Mouse (Mus musculus): ENCODE measurements at regions not wholly inside any gene's neighbourhood (a gene's known extent, or its start where the extent isn't known, plus 50 kb on each side); places are given as distances from the start of the nearest gene placed in this dataset.

DNA sequence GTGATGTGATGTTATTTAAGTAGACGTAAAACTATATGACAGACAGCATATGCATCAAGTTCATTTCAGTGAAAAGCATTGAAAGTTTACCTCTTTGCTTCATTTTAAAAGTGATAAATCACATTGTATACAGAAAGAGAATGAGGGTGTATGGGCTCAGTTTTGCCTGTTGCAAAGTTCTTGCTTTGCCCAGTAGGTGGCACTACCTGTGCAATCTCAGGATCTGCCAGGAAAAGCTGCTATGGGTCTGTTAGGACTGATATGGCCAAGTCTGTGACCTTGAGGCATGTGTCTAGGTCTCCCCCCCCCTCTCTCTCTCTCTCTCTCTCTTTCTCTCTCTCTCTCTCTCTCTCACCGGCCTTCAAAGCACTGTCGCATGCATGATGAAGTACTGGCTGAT, 701.3 kb downstream of the Rab28 start:
- no peak overlapping the region for H3K27ac ChIP-seq (ENCODE audit: control insufficient read depth, insufficient read depth, low read depth, low read length, poor library complexity)

DNA sequence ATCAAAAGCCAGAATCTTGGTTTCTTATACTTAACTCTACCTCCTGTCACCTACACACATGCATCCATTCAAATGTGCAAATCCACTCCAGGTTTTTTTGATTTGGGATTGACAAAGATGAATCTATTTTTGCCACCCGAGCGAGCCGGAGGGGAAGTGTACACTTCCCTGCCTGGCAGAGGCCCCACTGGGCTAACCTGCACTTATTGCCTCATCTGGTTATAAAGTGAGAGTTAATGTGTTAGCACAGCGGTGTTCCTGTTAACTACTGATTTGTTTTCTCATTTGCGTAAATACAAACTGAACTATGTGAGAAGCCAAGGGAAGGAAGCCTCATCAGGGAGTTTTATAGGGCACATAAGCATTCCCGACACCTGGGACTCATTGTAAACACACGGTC, 721.4 kb downstream of the Rab28 start:
- no peak for TF ChIP-seq CTCF (IDR thresholded peaks at IDR 0.05; ENCODE audit: control insufficient read depth, insufficient read depth, low read length)
- no peak for TF ChIP-seq POLR2A (IDR thresholded peaks at IDR 0.05; ENCODE audit: borderline replicate concordance, control insufficient read depth, low read depth, low read length)
- Histone ChIP-seq H3K4me1 (ENCODE audit: control insufficient read depth, insufficient read depth, low read length) (no peaks in the 10 kb centered on the region), H3K4me3 (replicated peaks; ENCODE audit: control insufficient read depth, low read depth, low read length) (no peak overlapping the region), H3K27ac (ENCODE audit: control insufficient read depth, insufficient read depth, low read depth, low read length, poor library complexity) (no peak overlapping the region)
- 58% methylated on average over 7 of the region's 7 CpGs for WGBS

More for the DNA sequence above, 701.3 kb downstream of the Rab28 start:
- 61% methylated on average over 3 of the region's 3 CpGs for WGBS
- TF ChIP-seq CTCF (IDR thresholded peaks at IDR 0.05; ENCODE audit: control insufficient read depth, insufficient read depth, low read length) (no peak), POLR2A (IDR thresholded peaks at IDR 0.05; ENCODE audit: borderline replicate concordance, control insufficient read depth, low read depth, low read length) (no peak)
- no peaks in the 10 kb centered on the region for H3K4me1 ChIP-seq (ENCODE audit: control insufficient read depth, insufficient read depth, low read length)
- no peak overlapping the region for H3K4me3 ChIP-seq (replicated peaks; ENCODE audit: control insufficient read depth, low read depth, low read length)

DNA sequence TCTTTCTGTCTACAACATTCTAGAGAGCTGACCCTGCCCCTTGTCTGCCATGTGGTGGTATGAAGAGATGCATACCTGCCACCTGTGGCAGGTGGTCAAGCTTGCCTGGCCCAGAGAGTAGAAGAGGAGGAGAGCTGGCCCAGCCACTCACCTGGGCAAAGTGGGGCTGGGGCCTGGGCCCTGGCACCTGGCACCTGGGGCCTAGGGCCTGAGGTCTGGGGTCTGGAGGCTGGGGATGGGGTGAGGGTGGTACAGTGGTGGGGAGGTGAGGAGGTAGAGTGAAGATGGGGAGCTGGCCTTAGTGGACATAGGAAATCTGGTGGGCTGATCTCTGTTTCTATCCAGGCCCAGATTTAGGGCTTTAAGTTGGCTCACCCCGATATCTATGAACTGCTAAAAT, 733.1 kb downstream of the Rab28 start:
- Histone ChIP-seq H3K4me1 (ENCODE audit: control insufficient read depth, insufficient read depth, low read length) (no peaks in the 10 kb centered on the region), H3K4me3 (replicated peaks; ENCODE audit: control insufficient read depth, low read depth, low read length) (no peak overlapping the region), H3K27ac (ENCODE audit: control insufficient read depth, insufficient read depth, low read depth, low read length, poor library complexity) (no peak overlapping the region)
- TF ChIP-seq CTCF (IDR thresholded peaks at IDR 0.05; ENCODE audit: control insufficient read depth, insufficient read depth, low read length) (no peak), POLR2A (IDR thresholded peaks at IDR 0.05; ENCODE audit: borderline replicate concordance, control insufficient read depth, low read depth, low read length) (no peak)
- WGBS, result 92% methylated on average over 1 of the region's 1 CpGs

DNA sequence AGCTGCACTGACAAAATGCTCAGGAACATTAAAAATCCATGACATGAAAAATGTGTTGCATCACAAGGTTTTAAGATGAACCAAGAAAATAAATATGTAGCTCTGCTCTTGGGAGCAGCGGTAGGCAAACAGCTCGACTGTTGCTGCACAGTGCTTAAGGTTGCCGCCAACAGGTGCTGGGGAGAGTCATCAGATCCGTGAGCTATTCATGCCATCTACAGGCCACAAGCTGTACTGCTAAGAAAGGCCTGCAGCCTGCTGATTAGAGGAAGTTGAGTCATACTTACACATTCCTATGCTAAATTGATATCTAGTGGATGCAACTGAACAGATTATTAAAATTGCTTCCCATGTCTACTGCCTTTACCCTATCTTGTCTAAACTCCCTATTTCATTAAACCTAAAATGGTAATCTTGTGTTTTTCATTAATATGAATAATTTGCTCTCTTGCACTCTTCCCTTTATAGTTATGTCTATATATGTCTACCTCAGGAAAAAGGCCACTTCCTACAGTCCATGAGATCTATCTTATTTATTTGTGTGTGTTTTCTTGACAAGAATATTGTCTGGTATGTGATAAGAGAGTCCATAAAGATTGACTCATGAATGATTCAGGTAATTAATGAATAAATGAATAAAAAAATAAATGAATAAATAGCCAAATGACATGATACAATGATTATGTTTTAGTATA, 754.9 kb downstream of the Rab28 start:
- Histone ChIP-seq H3K4me3 (replicated peaks; ENCODE audit: control insufficient read depth, low read depth, low read length) (no peak overlapping the region), H3K27ac (ENCODE audit: control insufficient read depth, insufficient read depth, low read depth, low read length, poor library complexity) (no peak overlapping the region), H3K4me1 (ENCODE audit: control insufficient read depth, insufficient read depth, low read length) (no peaks in the 10 kb centered on the region)
- 1% methylated on average over 4 of the region's 4 CpGs for WGBS
- TF ChIP-seq CTCF (IDR thresholded peaks at IDR 0.05; ENCODE audit: control insufficient read depth, insufficient read depth, low read length) (no peak), POLR2A (IDR thresholded peaks at IDR 0.05; ENCODE audit: borderline replicate concordance, control insufficient read depth, low read depth, low read length) (no peak)

DNA sequence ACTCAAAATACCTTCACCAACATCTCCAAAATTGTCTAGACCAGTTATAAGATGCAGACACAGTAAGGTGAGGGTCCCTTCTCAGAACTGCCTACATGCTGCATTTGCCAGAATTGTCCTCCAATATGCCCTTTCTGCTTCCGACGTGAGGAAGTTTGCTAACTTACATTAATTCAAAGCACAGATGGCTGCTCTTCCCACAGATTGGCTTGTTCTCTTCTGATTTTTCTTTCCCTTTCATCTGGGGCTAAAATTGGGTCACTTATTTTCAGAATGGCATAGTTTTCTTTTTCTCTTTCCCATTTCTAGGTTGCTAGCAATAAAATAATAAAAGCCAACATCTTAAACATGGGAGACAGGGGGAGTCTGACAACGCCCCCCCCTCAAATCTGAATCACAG, 778.8 kb downstream of the Rab28 start:
- TF ChIP-seq POLR2A (IDR thresholded peaks at IDR 0.05; ENCODE audit: borderline replicate concordance, control insufficient read depth, low read depth, low read length), result no peak
- TF ChIP-seq CTCF (IDR thresholded peaks at IDR 0.05; ENCODE audit: control insufficient read depth, insufficient read depth, low read length), result no peak
- no peak overlapping the region for H3K27ac ChIP-seq (ENCODE audit: control insufficient read depth, insufficient read depth, low read depth, low read length, poor library complexity)
- H3K4me3 ChIP-seq (replicated peaks; ENCODE audit: control insufficient read depth, low read depth, low read length), result no peak overlapping the region
- 71% methylated on average over 3 of the region's 3 CpGs for WGBS
- H3K4me1 ChIP-seq (ENCODE audit: control insufficient read depth, insufficient read depth, low read length), result no peaks in the 10 kb centered on the region

DNA sequence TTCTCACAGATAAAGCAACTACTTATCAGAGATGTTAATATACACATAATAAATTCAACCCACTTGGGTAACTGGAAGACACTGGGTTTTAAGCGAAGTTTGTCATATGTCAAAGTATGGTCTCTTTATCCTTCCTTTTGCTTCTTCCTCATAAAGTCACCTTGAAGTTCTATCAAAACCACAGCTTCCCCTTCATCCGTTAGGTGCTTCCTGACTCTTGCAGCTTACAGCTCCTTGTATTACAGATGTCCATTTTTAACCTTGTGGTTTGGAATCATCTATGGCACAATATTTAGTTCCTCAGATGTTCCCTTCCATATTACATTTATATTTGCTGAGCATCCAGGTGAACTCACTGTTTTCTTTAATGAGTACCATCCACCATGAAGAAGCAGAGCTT, 787.0 kb downstream of the Rab28 start:
- H3K27ac ChIP-seq (ENCODE audit: control insufficient read depth, insufficient read depth, low read depth, low read length, poor library complexity), result no peak overlapping the region
- H3K4me1 ChIP-seq (ENCODE audit: control insufficient read depth, insufficient read depth, low read length), result no peaks in the 10 kb centered on the region
- TF ChIP-seq CTCF (IDR thresholded peaks at IDR 0.05; ENCODE audit: control insufficient read depth, insufficient read depth, low read length) (no peak), POLR2A (IDR thresholded peaks at IDR 0.05; ENCODE audit: borderline replicate concordance, control insufficient read depth, low read depth, low read length) (no peak)
- no peak overlapping the region for H3K4me3 ChIP-seq (replicated peaks; ENCODE audit: control insufficient read depth, low read depth, low read length)
- WGBS, result 1% methylated on average over 2 of the region's 2 CpGs

DNA sequence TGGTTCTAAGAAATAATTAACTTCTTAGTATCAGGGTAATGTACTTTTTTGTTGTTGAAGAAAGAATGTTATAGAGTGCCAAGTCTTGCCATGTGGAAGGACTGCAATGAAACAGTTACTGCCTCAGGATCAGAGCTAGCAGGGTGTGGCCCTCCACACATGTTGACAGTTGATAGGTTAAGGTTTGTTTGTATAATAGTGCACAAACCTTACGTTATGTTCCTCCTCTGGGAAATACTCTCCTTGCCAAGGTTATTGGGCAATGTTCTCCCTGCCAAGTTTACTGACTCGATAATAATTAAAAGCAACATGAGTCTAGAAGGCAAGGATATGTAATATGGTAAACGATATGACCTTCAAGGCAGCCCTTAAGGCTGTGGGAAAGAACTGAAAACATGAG, 799.2 kb downstream of the Rab28 start:
- no peaks in the 10 kb centered on the region for H3K4me1 ChIP-seq (ENCODE audit: control insufficient read depth, insufficient read depth, low read length)
- H3K4me3 ChIP-seq (replicated peaks; ENCODE audit: control insufficient read depth, low read depth, low read length), result no peak overlapping the region
- H3K27ac ChIP-seq (ENCODE audit: control insufficient read depth, insufficient read depth, low read depth, low read length, poor library complexity), result no peak overlapping the region
- 74% methylated on average over 3 of the region's 3 CpGs for WGBS
- TF ChIP-seq CTCF (IDR thresholded peaks at IDR 0.05; ENCODE audit: control insufficient read depth, insufficient read depth, low read length), result no peak
- no peak for TF ChIP-seq POLR2A (IDR thresholded peaks at IDR 0.05; ENCODE audit: borderline replicate concordance, control insufficient read depth, low read depth, low read length)

DNA sequence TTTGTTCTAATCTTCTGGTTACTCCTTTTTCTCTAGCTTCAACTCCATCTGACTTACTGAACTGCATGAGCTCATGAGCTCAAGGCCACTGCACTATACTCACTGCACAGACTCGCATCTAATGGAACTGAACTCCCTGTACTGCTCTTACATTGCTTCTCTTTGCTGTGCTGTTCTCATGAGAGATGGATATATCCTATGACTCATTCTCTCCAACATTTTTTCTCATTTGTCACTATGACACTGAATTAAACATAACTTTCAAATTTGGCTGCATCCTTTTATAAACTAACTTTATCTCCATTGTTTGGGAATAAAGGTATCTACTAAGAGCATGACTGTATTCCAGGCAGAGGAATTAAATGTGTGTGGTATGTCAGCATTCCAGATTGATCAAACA, 806.2 kb downstream of the Rab28 start:
- Histone ChIP-seq H3K27ac (ENCODE audit: control insufficient read depth, insufficient read depth, low read depth, low read length, poor library complexity) (no peak overlapping the region), H3K4me1 (ENCODE audit: control insufficient read depth, insufficient read depth, low read length) (no peaks in the 10 kb centered on the region), H3K4me3 (replicated peaks; ENCODE audit: control insufficient read depth, low read depth, low read length) (no peak overlapping the region)
- TF ChIP-seq POLR2A (IDR thresholded peaks at IDR 0.05; ENCODE audit: borderline replicate concordance, control insufficient read depth, low read depth, low read length) (no peak), CTCF (IDR thresholded peaks at IDR 0.05; ENCODE audit: control insufficient read depth, insufficient read depth, low read length) (no peak)
- 67% methylated on average over 1 of the region's 1 CpGs for WGBS

DNA sequence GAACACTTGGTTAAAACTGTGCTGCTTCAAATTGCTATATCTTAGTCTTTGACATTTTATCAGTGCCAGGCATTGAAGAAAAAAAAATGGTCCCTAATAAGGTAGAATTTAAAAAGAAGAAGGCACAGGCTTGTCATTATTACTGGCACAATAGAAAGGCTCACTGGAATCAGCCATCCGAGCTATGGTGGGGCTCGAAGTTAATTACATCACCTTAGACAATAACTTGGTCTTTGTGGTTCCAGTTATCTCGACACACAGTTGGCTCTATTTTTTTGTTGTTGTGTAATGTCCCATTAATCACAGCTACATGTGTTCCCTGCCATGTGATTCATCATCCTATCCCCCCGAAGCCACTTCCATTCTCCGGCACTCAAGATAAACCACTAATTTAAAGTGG, 825.1 kb downstream of the Rab28 start:
- no peak overlapping the region for H3K27ac ChIP-seq (ENCODE audit: control insufficient read depth, insufficient read depth, low read depth, low read length, poor library complexity)
- 53% methylated on average over 5 of the region's 5 CpGs for WGBS
- H3K4me1 ChIP-seq (ENCODE audit: control insufficient read depth, insufficient read depth, low read length), result no peaks in the 10 kb centered on the region
- no peak overlapping the region for H3K4me3 ChIP-seq (replicated peaks; ENCODE audit: control insufficient read depth, low read depth, low read length)
- no peak for TF ChIP-seq POLR2A (IDR thresholded peaks at IDR 0.05; ENCODE audit: borderline replicate concordance, control insufficient read depth, low read depth, low read length)
- TF ChIP-seq CTCF (IDR thresholded peaks at IDR 0.05; ENCODE audit: control insufficient read depth, insufficient read depth, low read length), result no peak

All from bone marrow, adult 2 months (tissue).